Mouse (Mus musculus) embryonic facial prominence, embryonic 14.5 days (tissue): ENCODE measurements around the gene Sorbs1. TPM values are rescaled to one million over a fixed set of nuclear protein-coding genes. Genes with fewer than 3 reads are reported as not detected.

Experiments
- ATAC-seq: fragments of 200-750 bp; cut with Nextera tagmentation; 2 replicates; pipeline ENCODE4 v1.8.0; 2017; ENCODE audit warnings: low read depth, moderate number of reproducible peaks, moderate TSS enrichment
- DNase-seq: peaks from one replicate; pipeline ENCODE4 v3.0.0-alpha.2; 2015; ENCODE audit warnings: low spot score
- H3K27ac ChIP-seq: fragments of 300-500 bp; sonication (generic); replicated peaks from 2 replicates; pipeline ENCODE4 v1.5.1; 2014; ENCODE audit warnings: low read depth, mild to moderate bottlenecking, low read length, moderate library complexity
- H3K27me3 ChIP-seq: fragments of 300-500 bp; sonication (generic); replicated peaks from 2 replicates; pipeline ENCODE4 v1.6.1; 2014; ENCODE audit warnings: low read length; ENCODE audit not compliant: control insufficient read depth, insufficient read depth
- H3K36me3 ChIP-seq: fragments of 300-500 bp; sonication (generic); 2 replicates; pipeline ENCODE4 v1.6.1; 2014; ENCODE audit warnings: low read length, mixed read lengths; ENCODE audit not compliant: control insufficient read depth, insufficient read depth
- H3K4me1 ChIP-seq: fragments of 300-500 bp; sonication (generic); 2 replicates; pipeline ENCODE4 v1.6.1; 2014; ENCODE audit warnings: antibody characterized with exemption, low read length; ENCODE audit not compliant: control insufficient read depth, insufficient read depth
- H3K4me2 ChIP-seq: fragments of 300-500 bp; sonication (generic); 2 replicates; pipeline ENCODE4 v1.6.1; 2014; ENCODE audit warnings: low read depth, mild to moderate bottlenecking, low read length, moderate library complexity, mixed read lengths
- H3K4me3 ChIP-seq: fragments of 300-500 bp; sonication (generic); 2 replicates; pipeline ENCODE4 v1.5.1; 2014; ENCODE audit warnings: low read depth, mild to moderate bottlenecking, low read length
- H3K9ac ChIP-seq: fragments of 300-500 bp; sonication (generic); 2 replicates; pipeline ENCODE4 v1.6.1; 2014; ENCODE audit warnings: low read depth, mild to moderate bottlenecking, low read length, moderate library complexity, mixed read lengths
- H3K9me3 ChIP-seq: fragments of 300-500 bp; sonication (generic); 2 replicates; pipeline ENCODE4 v1.6.1; 2016; ENCODE audit warnings: low read length; ENCODE audit not compliant: control insufficient read depth
- WGBS: fragments of 180-500 bp; shearing (Covaris S2); extraction: QIAGEN DNeasy Blood & Tissue Kit; methylation state at CpG from one replicate; pipeline ENCODE4 v1.1.7; 2014; 5-methylcytosine and 5-hydroxymethylcytosine counted together
- polyA plus RNA-seq: library from polyadenylated mRNA; unstranded; fragments of >200 nt; fragmentation: Nextera tagmentation; extraction: Ambion mirVana; gene quantifications from 2 replicates; pipeline ENCODE4 v1.2.1, GENCODE M21; 2014

Gene Sorbs1
- polyA plus RNA-seq, 1 experiment from 2014 or later, result 54.1 TPM

DNA sequence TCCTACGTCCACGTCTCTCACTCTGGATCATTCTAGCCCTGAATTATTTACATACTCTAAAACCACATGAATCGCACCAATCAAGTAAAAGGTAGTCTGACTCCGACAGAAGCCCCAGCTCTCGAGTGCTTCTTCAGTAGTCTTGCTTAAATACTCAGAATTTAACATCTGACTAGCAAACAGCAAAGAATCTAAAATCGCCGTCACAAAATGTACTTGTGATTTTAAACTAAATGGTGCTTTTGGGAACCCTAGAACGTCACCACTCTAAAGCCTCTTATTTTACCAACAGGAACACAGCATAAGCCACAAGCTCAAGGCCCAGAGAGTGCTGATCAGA is 2.5 kb downstream of the Sorbs1 start:
- Histone ChIP-seq H3K9me3 (no peaks in the 10 kb centered on the region), H3K4me2 (peak overlapping the region; percentile 90), H3K4me1 (0 out of 2 replicates have a peak, but pooled peaks cover 3% of the 10 kb centered on the region), H3K9ac (no peak overlapping the region; the same call in 1 of the 2 replicates), H3K4me3 (peak overlapping the region; percentile 0; the same call in 1 of the 2 replicates), H3K36me3 (no peaks in the 10 kb centered on the region), H3K27ac (no peak overlapping the region), H3K27me3 (no peaks in the 10 kb centered on the region)
- DNase-seq, result no peak
- ATAC-seq, result no peak
- WGBS, result 43% methylated on average over 8 of the region's 8 CpGs

GRCm38 (mm10) chr19:40510387-40511099 is 3.0 kb downstream of the Sorbs1 start:
- no peak for ATAC-seq
- H3K36me3 ChIP-seq, result no peaks in the 10 kb centered on the region
- WGBS, result 72% methylated on average over 13 of the region's 13 CpGs

DNA sequence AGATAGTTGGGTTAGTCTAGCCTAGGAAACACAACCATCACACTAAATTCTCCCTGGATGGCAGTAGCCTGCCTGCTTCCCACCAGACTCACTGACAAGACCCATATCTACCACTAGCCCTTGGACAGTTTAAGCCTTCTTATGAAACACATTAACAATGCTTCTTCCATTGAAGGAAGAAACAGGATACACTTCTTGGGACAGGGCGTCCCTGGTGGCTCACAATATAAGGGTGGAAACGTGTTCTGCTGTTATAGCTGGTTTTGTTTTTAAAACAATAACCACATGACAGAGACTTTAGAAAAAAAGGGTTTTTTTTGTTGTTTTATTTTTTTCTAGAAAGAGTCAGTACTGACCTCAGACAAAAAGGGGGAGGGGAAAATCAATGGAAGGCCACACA is 4.3 kb downstream of the Sorbs1 start:
- WGBS, result 48% methylated on average over 2 of the region's 2 CpGs
- no peak for ATAC-seq

More at GRCm38 (mm10) chr19:40510387-40511099, 3.0 kb downstream of the Sorbs1 start:
- 0 out of 2 replicates have a peak, but pooled peaks cover 3% of the 10 kb centered on the region for H3K4me1 ChIP-seq
- H3K4me2 ChIP-seq, result peak overlapping the region; percentile 90; the same call in 1 of the 2 replicates
- H3K27me3 ChIP-seq, result no peaks in the 10 kb centered on the region
- no peak overlapping the region for H3K27ac ChIP-seq
- no peaks in the 10 kb centered on the region for H3K9me3 ChIP-seq
- DNase-seq, result no peak
- no peak overlapping the region; the same call in 1 of the 2 replicates for H3K9ac ChIP-seq
- H3K4me3 ChIP-seq, result no peak overlapping the region

GRCm38 (mm10) chr19:40508851-40509250 is 4.7 kb downstream of the Sorbs1 start:
- 0 out of 2 replicates have a peak, but pooled peaks cover 3% of the 10 kb centered on the region for H3K4me1 ChIP-seq
- H3K9me3 ChIP-seq, result no peaks in the 10 kb centered on the region
- no peak overlapping the region for H3K4me2 ChIP-seq
- H3K9ac ChIP-seq, result no peak overlapping the region
- H3K27me3 ChIP-seq, result no peaks in the 10 kb centered on the region
- no peak overlapping the region for H3K4me3 ChIP-seq
- 38% methylated on average over 2 of the region's 2 CpGs for WGBS
- no peak overlapping the region for H3K27ac ChIP-seq
- no peak for ATAC-seq
- no peak for DNase-seq
- H3K36me3 ChIP-seq, result no peaks in the 10 kb centered on the region

More for the DNA sequence above, 4.3 kb downstream of the Sorbs1 start:
- no peaks in the 10 kb centered on the region for H3K27me3 ChIP-seq
- no peak overlapping the region for H3K27ac ChIP-seq
- no peak overlapping the region for H3K9ac ChIP-seq
- H3K9me3 ChIP-seq, result no peaks in the 10 kb centered on the region
- H3K4me3 ChIP-seq, result no peak overlapping the region
- no peak overlapping the region for H3K4me2 ChIP-seq
- no peak for DNase-seq
- H3K4me1 ChIP-seq, result 0 out of 2 replicates have a peak, but pooled peaks cover 3% of the 10 kb centered on the region
- no peaks in the 10 kb centered on the region for H3K36me3 ChIP-seq

- WGBS, result 86% methylated on average over 3 of the region's 3 CpGs
- H3K36me3 ChIP-seq, result no peaks in the 10 kb centered on the region
- no peak overlapping the region for H3K27ac ChIP-seq
- H3K9ac ChIP-seq, result no peak overlapping the region
- H3K4me3 ChIP-seq, result no peak overlapping the region
- no peaks in the 10 kb centered on the region for H3K9me3 ChIP-seq
- DNase-seq, result no peak
- no peak overlapping the region for H3K4me2 ChIP-seq
- ATAC-seq, result no peak
- H3K27me3 ChIP-seq, result no peaks in the 10 kb centered on the region
- H3K4me1 ChIP-seq, result 0 out of 2 replicates have a peak, but pooled peaks cover 3% of the 10 kb centered on the region
Measured at GRCm38 (mm10) chr19:40506965-40507364, 6.6 kb downstream of the Sorbs1 start.

DNA sequence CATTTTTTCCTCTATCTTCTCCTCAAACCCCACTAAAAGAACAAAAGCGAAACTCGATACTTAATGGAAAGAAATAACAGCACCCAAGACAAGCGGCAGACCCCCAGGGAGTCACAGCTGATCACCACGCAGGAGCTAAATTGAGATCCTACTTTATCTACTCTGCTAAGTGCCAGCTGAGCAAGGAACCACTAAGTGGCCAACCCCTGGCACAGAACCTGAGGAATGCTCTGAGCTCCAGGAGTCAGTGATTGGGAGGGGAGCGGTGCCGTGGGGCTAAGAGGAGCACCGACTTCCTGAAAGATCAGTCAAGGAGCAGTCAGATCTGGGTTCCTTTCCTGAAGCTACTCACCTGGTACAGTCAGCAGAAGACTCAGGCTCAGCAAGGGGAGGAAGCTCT is 9.2 kb downstream of the Sorbs1 start:
- no peak overlapping the region for H3K27ac ChIP-seq
- no peaks in the 10 kb centered on the region for H3K36me3 ChIP-seq
- H3K4me3 ChIP-seq, result no peak overlapping the region
- DNase-seq, result no peak
- no peak overlapping the region for H3K9ac ChIP-seq
- ATAC-seq, result no peak
- no peaks in the 10 kb centered on the region for H3K27me3 ChIP-seq
- no peaks in the 10 kb centered on the region for H3K9me3 ChIP-seq
- 85% methylated on average over 7 of the region's 7 CpGs for WGBS
- H3K4me1 ChIP-seq, result no peaks in the 10 kb centered on the region
- H3K4me2 ChIP-seq, result no peak overlapping the region

GRCm38 (mm10) chr19:40499940-40500737 is 13.4 kb downstream of the Sorbs1 start:
- H3K9me3 ChIP-seq, result no peaks in the 10 kb centered on the region
- no peak overlapping the region for H3K4me3 ChIP-seq
- H3K27me3 ChIP-seq, result no peaks in the 10 kb centered on the region
- DNase-seq (no peak), ATAC-seq (no peak)
- H3K9ac ChIP-seq, result no peak overlapping the region
- WGBS, result 84% methylated on average over 11 of the region's 11 CpGs
- no peaks in the 10 kb centered on the region for H3K4me1 ChIP-seq
- H3K36me3 ChIP-seq, result no peaks in the 10 kb centered on the region
- no peak overlapping the region for H3K4me2 ChIP-seq
- H3K27ac ChIP-seq, result no peak overlapping the region

GRCm38 (mm10) chr19:40499141-40499540 is 14.4 kb downstream of the Sorbs1 start:
- 59% methylated on average over 8 of the region's 8 CpGs for WGBS

More at GRCm38 (mm10) chr19:40499141-40499540, 14.4 kb downstream of the Sorbs1 start:
- no peak overlapping the region for H3K4me2 ChIP-seq
- no peaks in the 10 kb centered on the region for H3K4me1 ChIP-seq
- ATAC-seq, result peak; percentile 48; the same call in 1 of the 2 replicates
- no peaks in the 10 kb centered on the region for H3K27me3 ChIP-seq
- no peaks in the 10 kb centered on the region for H3K36me3 ChIP-seq
- DNase-seq, result peak; percentile 38
- no peak overlapping the region for H3K4me3 ChIP-seq
- no peak overlapping the region; the same call in 1 of the 2 replicates for H3K27ac ChIP-seq
- no peaks in the 10 kb centered on the region for H3K9me3 ChIP-seq
- H3K9ac ChIP-seq, result no peak overlapping the region
